Mouse (Mus musculus): ENCODE measurements around the gene Ranbp9.

The Ranbp9 gene

GRCm38 (mm10) chr13:43364985-43365824, 115.9 kb downstream of the Ranbp9 start, which contains the start of gene Sirt5:
Gene Sirt5, plus strand, starts transcription at chr13:43365496.
- peak; percentile 76 to 81 for DNase-seq (ENCODE audit: low spot score in 2 of 2)

GRCm38 (mm10) chr13:43362353-43362752, 118.7 kb downstream of the Ranbp9 start:
- no peak for DNase-seq (ENCODE audit: low spot score in 2 of 2)

GRCm38 (mm10) chr13:43360534-43360933, 120.5 kb downstream of the Ranbp9 start:
- no peak for DNase-seq (ENCODE audit: low spot score in 2 of 2)

GRCm38 (mm10) chr13:43356346-43357125, 124.5 kb downstream of the Ranbp9 start:
- no peak for DNase-seq (ENCODE audit: low spot score in 2 of 2)

- no peak for DNase-seq (ENCODE audit: low spot score in 2 of 2)
Measured at GRCm38 (mm10) chr13:43354362-43354761, 126.7 kb downstream of the Ranbp9 start.

- DNase-seq (ENCODE audit: low spot score in 2 of 2), result no peak
Measured at GRCm38 (mm10) chr13:43353356-43353755, 127.7 kb downstream of the Ranbp9 start.
